Mouse (Mus musculus) cortical plate, adult 2 months (tissue): ENCODE data around the gene Elmod3.
A peak's percentile ranks its signal among the peaks of the same experiment; 100 is the strongest.

Experiments
- CTCF ChIP-seq: fragments of 200-500 bp; IDR thresholded peaks from 2 replicates; pipeline ENCODE4 v1.5.1; 2011; ENCODE audit warnings: mild to moderate bottlenecking, control low read depth, low read length; ENCODE audit not compliant: insufficient read depth; ENCODE audit errors: extremely low read depth
- POLR2A ChIP-seq: fragments of 200-500 bp; IDR thresholded peaks from 2 replicates; pipeline ENCODE4 v1.6.1; 2011; ENCODE audit warnings: mild to moderate bottlenecking, low read length, control low read depth; ENCODE audit not compliant: insufficient read depth; ENCODE audit errors: extremely low read depth

DNA sequence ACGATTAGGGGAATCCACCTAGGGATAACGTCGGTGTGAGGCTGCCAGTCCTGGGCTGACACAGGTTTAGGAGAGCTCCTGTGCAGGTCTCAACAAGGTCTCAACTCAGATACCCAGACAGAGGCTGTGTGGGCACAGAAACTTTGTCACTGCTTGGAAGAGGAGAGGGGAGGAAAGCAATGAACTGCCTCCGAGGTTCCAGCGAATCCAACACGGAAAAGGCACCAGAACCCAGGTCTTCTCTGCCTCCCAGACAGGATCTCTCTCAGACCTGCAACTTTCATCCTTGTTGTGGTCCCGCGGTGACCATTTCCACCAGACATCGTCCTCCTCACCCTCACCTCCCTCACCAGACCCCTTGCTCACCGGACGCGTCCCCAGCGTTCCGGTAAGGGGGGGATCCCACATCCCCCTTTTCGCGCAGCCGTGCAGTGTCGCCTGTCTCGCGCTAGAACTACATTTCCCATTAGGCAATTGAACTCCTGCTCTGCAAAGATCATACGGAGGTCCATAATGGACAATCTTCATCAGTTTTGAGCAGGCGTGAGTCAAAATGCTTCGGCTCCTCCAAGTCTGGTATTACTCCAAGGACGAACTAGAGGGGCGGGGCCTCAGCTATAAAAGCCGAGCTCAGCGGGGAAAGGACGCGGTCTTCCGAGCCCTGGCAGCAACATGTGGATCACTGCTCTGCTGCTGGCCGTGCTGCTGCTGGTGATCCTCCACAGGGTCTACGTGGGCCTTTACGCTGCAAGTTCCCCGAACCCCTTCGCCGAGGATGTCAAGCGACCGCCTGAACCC is at the start of gene Elmod3, which contains the start of gene Retsat:
- TF ChIP-seq CTCF (no peak), POLR2A (peak; percentile 73)
